ENCODE assay signal across 8 mouse cellular contexts in genomic region chr7:127020901-127021562, GRCm38 (mm10). TPM values are rescaled to one million over a fixed set of nuclear protein-coding genes. Genes with fewer than 3 reads are reported as not detected.
DNase-seq lines count a peak whose midpoint lies in the region; ATAC-seq lines count a peak whose summit lies in the region.

Gm42742 (minus strand) TSS chr7:127021097.
Prrt2 (minus strand) TSS chr7:127021211.

- peak within 1 kb of the TSS; percentile 65; the same call in 1 of the 2 replicates for H3K27ac ChIP-seq in heart, embryonic 13.5 days (replicated peaks)
- H3K27ac ChIP-seq in liver, embryonic 15.5 days (replicated peaks), result peak within 1 kb of the TSS; percentile 55
- H3K27ac ChIP-seq in neural tube, embryonic 15.5 days (replicated peaks), result peak within 1 kb of the TSS; percentile 98

- peaks cover 75% of the 10 kb centered on the region for H3K4me1 ChIP-seq in heart, embryonic 13.5 days
- H3K4me1 ChIP-seq in liver, embryonic 15.5 days (replicated peaks), result peaks cover 71% of the 10 kb centered on the region
- peaks cover 82% of the 10 kb centered on the region for H3K4me1 ChIP-seq in neural tube, embryonic 15.5 days

- DNase-seq in CD4-positive, CD25-positive, alpha-beta regulatory T cell, adult 2 months (ENCODE audit: low read depth, low spot score), result peak; percentile 77
- DNase-seq in embryo, embryonic 9.5 days (ENCODE audit: extremely low spot score), result peak; percentile 82
- peak; percentile 64 for DNase-seq in kidney, postnatal 14 days
- no peak for DNase-seq in adipocyte (ENCODE audit: low spot score)

- peak within 1 kb of the TSS; percentile 59 for H3K4me3 ChIP-seq in heart, embryonic 13.5 days
- peak within 1 kb of the TSS; percentile 39 for H3K4me3 ChIP-seq in liver, embryonic 15.5 days (replicated peaks)
- peak within 1 kb of the TSS; percentile 59 for H3K4me3 ChIP-seq in neural tube, embryonic 15.5 days (replicated peaks)

- no peaks in the 10 kb centered on the region for H3K9me3 ChIP-seq in heart, embryonic 13.5 days
- H3K9me3 ChIP-seq in liver, embryonic 15.5 days (replicated peaks), result no peaks in the 10 kb centered on the region
- no peaks in the 10 kb centered on the region for H3K9me3 ChIP-seq in neural tube, embryonic 15.5 days (replicated peaks)

- peak within 1 kb of the TSS; percentile 87 for H3K4me2 ChIP-seq in heart, embryonic 13.5 days
- peak within 1 kb of the TSS; percentile 98 for H3K4me2 ChIP-seq in liver, embryonic 15.5 days
- peak within 1 kb of the TSS; percentile 88 for H3K4me2 ChIP-seq in neural tube, embryonic 15.5 days

- peak; percentile 24 for ATAC-seq in activated CD4-positive, CD25-positive, alpha-beta regulatory T cell, adult 4 months
- ATAC-seq in heart, embryonic 13.5 days (ENCODE audit: extremely low read depth, insufficient number of reproducible peaks, low FRiP score, low TSS enrichment), result no peak
- ATAC-seq in liver, embryonic 15.5 days (ENCODE audit: insufficient read depth), result no peak
- peak; percentile 16; the same call in 1 of the 2 replicates for ATAC-seq in neural tube, embryonic 15.5 days (ENCODE audit: low FRiP score)

- H3K36me3 ChIP-seq in heart, embryonic 13.5 days, result peaks cover 34% of the 10 kb centered on the region
- H3K36me3 ChIP-seq in liver, embryonic 15.5 days (replicated peaks), result peaks cover 36% of the 10 kb centered on the region
- H3K36me3 ChIP-seq in neural tube, embryonic 15.5 days, result peaks cover 23% of the 10 kb centered on the region

- H3K9ac ChIP-seq in heart, embryonic 13.5 days, result peak within 1 kb of the TSS; percentile 82
- peak within 1 kb of the TSS; percentile 34 for H3K9ac ChIP-seq in liver, embryonic 15.5 days
- peak within 1 kb of the TSS; percentile 77 for H3K9ac ChIP-seq in neural tube, embryonic 15.5 days (replicated peaks)

- no peaks in the 10 kb centered on the region for H3K27me3 ChIP-seq in heart, embryonic 13.5 days (replicated peaks)
- H3K27me3 ChIP-seq in liver, embryonic 15.5 days, result no peaks in the 10 kb centered on the region
- H3K27me3 ChIP-seq in neural tube, embryonic 15.5 days (replicated peaks), result no peaks in the 10 kb centered on the region

- WGBS in heart, embryonic 13.5 days, result 2% methylated on average over 37 of the region's 37 CpGs
- 3% methylated on average over 37 of the region's 37 CpGs for WGBS in liver, embryonic 15.5 days (ENCODE audit: insufficient replicate concordance)
- 1% methylated on average over 37 of the region's 37 CpGs for WGBS in neural tube, embryonic 15.5 days

RNA-seq across cellular contexts. Expression of gene Gm42742, which starts in this region (rescaled TPM):
- 10 to 100 TPM; 26.4 to 31.8 TPM for polyA plus RNA-seq in activated CD4-positive, CD25-positive, alpha-beta regulatory T cell, adult 4 months (2017; shearing (Covaris generic))
- polyA plus RNA-seq in heart, embryonic 13.5 days (2015; fragmentation: Nextera tagmentation; extraction: Ambion mirVana), result 13.8 and 25.7 TPM in 2 replicates
- polyA plus RNA-seq in liver, embryonic 15.5 days (2015; fragmentation: Nextera tagmentation; extraction: Ambion mirVana), result 3.6 and 4.0 TPM in 2 replicates
- polyA plus RNA-seq in neural tube, embryonic 15.5 days (2015; fragmentation: Nextera tagmentation; extraction: Ambion mirVana), result 18.8 and 54.5 TPM in 2 replicates

RNA-seq across cellular contexts. Expression of gene Prrt2, which starts in this region (rescaled TPM):
- 1 to 10 TPM in 1 of 2 experiments, not detected in 1; 2.1 TPM for polyA plus RNA-seq in activated CD4-positive, CD25-positive, alpha-beta regulatory T cell, adult 4 months (2017; shearing (Covaris generic))
- 1.6 TPM in 2 replicates for polyA plus RNA-seq in heart, embryonic 13.5 days (2015; fragmentation: Nextera tagmentation; extraction: Ambion mirVana)
- 0.13 and 0.56 TPM in 2 replicates for polyA plus RNA-seq in liver, embryonic 15.5 days (2015; fragmentation: Nextera tagmentation; extraction: Ambion mirVana)
- polyA plus RNA-seq in neural tube, embryonic 15.5 days (2015; fragmentation: Nextera tagmentation; extraction: Ambion mirVana), result 69.9 and 72.5 TPM in 2 replicates

Comparison
In these comparisons a context has a peak if more than half of its experiments do, and no peak if none do; other contexts are left out.
1. RNA of gene Prrt2 (polyA plus RNA-seq): 69.9 to 72.5 TPM in neural tube, embryonic 15.5 days; 2.1 TPM in activated CD4-positive, CD25-positive, alpha-beta regulatory T cell, adult 4 months, 1.6 TPM in heart, embryonic 13.5 days and 0.13 to 0.56 TPM in liver, embryonic 15.5 days; every median in the first group is over 10 times any median in the second.
2. ATAC-seq: peak in activated CD4-positive, CD25-positive, alpha-beta regulatory T cell, adult 4 months (single experiment) and neural tube, embryonic 15.5 days (single experiment); none in heart, embryonic 13.5 days (single experiment) and liver, embryonic 15.5 days (single experiment).
3. Peak in every context shown above with its lines, with median percentiles within 50 percentile points of each other: H3K27ac ChIP-seq, H3K4me2 ChIP-seq, H3K4me3 ChIP-seq and H3K9ac ChIP-seq.